Mouse (Mus musculus) bone marrow, adult 2 months (tissue): ENCODE measurements around the gene Abca7.

ENCODE experiments used
- CTCF ChIP-seq: fragments of 200-500 bp; IDR thresholded peaks from 2 replicates; pipeline ENCODE4 v1.5.1; 2011; ENCODE audit warnings: low read length, control low read depth; ENCODE audit not compliant: control insufficient read depth, insufficient read depth
- POLR2A ChIP-seq: fragments of 200-500 bp; IDR thresholded peaks from 2 replicates; pipeline ENCODE4 v1.6.1; 2011; ENCODE audit warnings: low read depth, mild to moderate bottlenecking, control low read depth, low read length, borderline replicate concordance; ENCODE audit not compliant: control insufficient read depth

- TF ChIP-seq CTCF (no peak), POLR2A (no peak)
Observed at GRCm38 (mm10) chr10:80063104-80063503, 66.8 kb downstream of the Abca7 start.
